Mouse (Mus musculus): ENCODE measurements at regions not wholly inside any gene's neighbourhood (a gene's known extent, or its start where the extent isn't known, plus 50 kb on each side); places are given as distances from the start of the nearest gene placed in this dataset.

DNA sequence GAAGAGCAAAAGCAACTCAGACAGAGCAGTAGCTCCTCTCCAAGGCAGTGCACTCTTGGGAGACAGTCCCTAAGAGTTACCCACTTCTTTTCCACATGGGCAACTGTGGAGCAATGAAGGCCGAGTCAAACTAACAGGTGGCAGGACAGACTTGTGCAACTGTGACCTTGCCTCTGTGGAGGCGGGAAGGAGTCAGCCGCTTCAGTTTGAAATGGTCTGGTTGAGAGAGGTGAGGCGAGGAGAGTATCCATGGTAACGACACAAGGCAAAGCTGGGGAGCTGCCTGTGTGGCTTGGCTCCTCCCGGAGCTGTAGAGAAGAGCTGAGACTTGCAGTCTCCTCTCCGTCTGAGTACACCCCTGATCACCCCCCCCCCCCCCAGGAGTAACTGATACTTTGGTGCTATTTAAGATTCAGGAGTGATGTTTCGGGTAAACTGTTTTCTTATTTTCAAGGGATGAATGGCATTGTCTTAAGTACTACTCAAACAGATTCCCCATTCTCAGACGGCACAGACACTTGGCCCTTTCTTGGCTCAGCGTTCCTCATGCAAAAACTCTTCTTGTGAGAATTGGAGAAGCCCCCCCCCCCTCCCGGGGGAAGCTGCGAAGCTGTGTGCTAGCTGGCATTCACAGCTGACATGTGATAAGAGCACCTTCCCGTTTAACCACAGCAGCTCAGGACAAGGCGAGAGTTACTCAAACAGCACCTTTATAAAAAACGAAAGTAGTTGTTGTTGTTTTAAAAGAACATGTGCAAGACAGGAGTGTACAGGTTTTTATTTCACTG, 54.9 kb upstream of the Chst1 start:
- ATAC-seq: peak; percentile 62; the same call in 1 of the 2 replicates
- 0 out of 2 replicates have a peak, but pooled peaks cover 7% of the 10 kb centered on the region for H3K4me1 ChIP-seq (ENCODE audit: control insufficient read depth, insufficient read depth, low read length)
- no peaks in the 10 kb centered on the region for H3K36me3 ChIP-seq (ENCODE audit: control insufficient read depth, insufficient read depth, low read length)
- 14% methylated on average over 15 of the region's 15 CpGs for WGBS
- no peaks in the 10 kb centered on the region for H3K27me3 ChIP-seq (replicated peaks; ENCODE audit: control insufficient read depth, insufficient read depth, low read length)
- H3K9ac ChIP-seq (ENCODE audit: low read length): no peak overlapping the region
- no peak overlapping the region for H3K4me2 ChIP-seq (ENCODE audit: low read length)
- DNase-seq (ENCODE audit: low spot score): peak; percentile 58
- H3K4me3 ChIP-seq (ENCODE audit: low read depth, low read length): no peak overlapping the region
- no peaks in the 10 kb centered on the region for H3K9me3 ChIP-seq (replicated peaks; ENCODE audit: control insufficient read depth, low read length)
- H3K27ac ChIP-seq (ENCODE audit: low read depth, low read length): no peak overlapping the region

DNA sequence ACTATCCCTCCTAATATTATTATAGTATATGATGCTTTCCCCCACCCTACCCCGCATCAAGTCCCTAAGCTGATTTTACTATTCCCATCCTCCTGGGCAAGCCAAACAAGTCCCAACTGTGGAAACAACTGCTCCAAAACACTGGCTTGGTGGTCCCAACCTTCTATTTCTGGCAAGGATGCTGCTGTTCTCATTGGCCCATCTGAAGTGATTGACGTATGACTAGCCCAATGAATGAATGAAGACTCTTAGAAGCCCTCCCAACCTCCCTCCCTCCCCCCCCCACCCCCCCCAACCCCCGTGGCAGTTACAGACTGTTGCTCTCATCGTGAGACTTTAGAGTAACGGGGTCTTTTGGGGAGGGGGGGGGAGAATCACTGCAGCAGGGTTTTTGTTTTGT, 58.7 kb upstream of the Chst1 start:
- Histone ChIP-seq H3K9me3 (replicated peaks; ENCODE audit: control insufficient read depth, low read length) (no peaks in the 10 kb centered on the region), H3K4me2 (ENCODE audit: low read length) (no peak overlapping the region), H3K4me3 (ENCODE audit: low read depth, low read length) (no peak overlapping the region), H3K36me3 (ENCODE audit: control insufficient read depth, insufficient read depth, low read length) (no peaks in the 10 kb centered on the region), H3K27ac (ENCODE audit: low read depth, low read length) (no peak overlapping the region), H3K27me3 (replicated peaks; ENCODE audit: control insufficient read depth, insufficient read depth, low read length) (no peaks in the 10 kb centered on the region), H3K9ac (ENCODE audit: low read length) (no peak overlapping the region), H3K4me1 (ENCODE audit: control insufficient read depth, insufficient read depth, low read length) (0 out of 2 replicates have a peak, but pooled peaks cover 7% of the 10 kb centered on the region)
- ATAC-seq (no peak), DNase-seq (ENCODE audit: low spot score) (no peak)
- 49% methylated on average over 5 of the region's 5 CpGs for WGBS

DNA sequence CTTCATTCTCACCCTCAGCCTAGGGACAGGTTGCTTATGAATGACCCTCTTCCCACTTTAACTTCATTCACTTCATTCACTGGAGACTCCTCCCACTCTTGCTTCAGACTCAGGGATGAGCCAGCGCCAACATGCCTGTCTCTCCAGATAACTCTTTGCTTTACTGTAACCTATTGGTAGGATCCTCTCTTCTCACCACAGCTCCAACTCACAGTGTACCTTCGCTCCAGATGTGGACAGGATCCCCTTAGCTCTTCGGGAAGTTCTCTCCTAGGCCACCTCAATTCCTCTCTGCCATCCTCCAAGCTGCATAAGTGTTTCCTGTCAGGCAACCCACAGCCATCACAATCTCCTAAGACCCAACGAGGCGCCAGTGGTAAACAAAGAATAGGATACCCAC, 67.5 kb upstream of the Chst1 start:
- no peak for DNase-seq (ENCODE audit: low spot score)
- no peak for ATAC-seq
- no peaks in the 10 kb centered on the region for H3K36me3 ChIP-seq (ENCODE audit: control insufficient read depth, insufficient read depth, low read length)

DNA sequence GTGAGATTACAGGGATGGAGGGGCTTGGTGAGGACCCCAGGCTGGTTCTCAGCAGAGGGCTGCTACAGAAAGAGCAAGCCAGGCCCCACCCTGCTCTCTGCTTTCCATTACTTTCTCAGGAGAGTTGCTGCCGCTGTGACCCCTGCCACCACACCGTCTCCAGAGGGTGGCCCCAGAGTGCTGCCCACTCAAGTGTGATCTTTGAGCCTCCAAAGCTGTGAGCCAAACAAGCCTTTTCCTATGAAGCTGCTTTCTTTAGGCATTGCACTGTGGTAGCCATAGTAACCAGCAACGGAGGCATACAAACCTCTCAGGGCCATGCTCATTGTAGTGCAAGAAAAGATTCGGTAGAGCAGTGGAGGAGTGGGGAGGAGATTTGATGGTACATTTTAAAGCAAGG, 68.8 kb upstream of the Chst1 start:
- ATAC-seq (no peak), DNase-seq (ENCODE audit: low spot score) (peak; percentile 23)
- 6% methylated on average over 4 of the region's 4 CpGs for WGBS
- no peaks in the 10 kb centered on the region for H3K9me3 ChIP-seq (replicated peaks; ENCODE audit: control insufficient read depth, low read length)
- H3K36me3 ChIP-seq (ENCODE audit: control insufficient read depth, insufficient read depth, low read length): no peaks in the 10 kb centered on the region
- no peak overlapping the region for H3K27ac ChIP-seq (ENCODE audit: low read depth, low read length)
- no peak overlapping the region for H3K4me2 ChIP-seq (ENCODE audit: low read length)
- no peak overlapping the region for H3K4me3 ChIP-seq (ENCODE audit: low read depth, low read length)
- peaks cover 6% of the 10 kb centered on the region; the same call in 1 of the 2 replicates for H3K4me1 ChIP-seq (ENCODE audit: control insufficient read depth, insufficient read depth, low read length)
- no peaks in the 10 kb centered on the region for H3K27me3 ChIP-seq (replicated peaks; ENCODE audit: control insufficient read depth, insufficient read depth, low read length)
- no peak overlapping the region for H3K9ac ChIP-seq (ENCODE audit: low read length)

More for the DNA sequence above, 67.5 kb upstream of the Chst1 start:
- Histone ChIP-seq H3K27me3 (replicated peaks; ENCODE audit: control insufficient read depth, insufficient read depth, low read length) (no peaks in the 10 kb centered on the region), H3K4me3 (ENCODE audit: low read depth, low read length) (no peak overlapping the region), H3K4me1 (ENCODE audit: control insufficient read depth, insufficient read depth, low read length) (peaks cover 6% of the 10 kb centered on the region; the same call in 1 of the 2 replicates), H3K9me3 (replicated peaks; ENCODE audit: control insufficient read depth, low read length) (no peaks in the 10 kb centered on the region), H3K27ac (ENCODE audit: low read depth, low read length) (no peak overlapping the region), H3K9ac (ENCODE audit: low read length) (no peak overlapping the region), H3K4me2 (ENCODE audit: low read length) (no peak overlapping the region)
- 89% methylated on average over 5 of the region's 5 CpGs for WGBS

DNA sequence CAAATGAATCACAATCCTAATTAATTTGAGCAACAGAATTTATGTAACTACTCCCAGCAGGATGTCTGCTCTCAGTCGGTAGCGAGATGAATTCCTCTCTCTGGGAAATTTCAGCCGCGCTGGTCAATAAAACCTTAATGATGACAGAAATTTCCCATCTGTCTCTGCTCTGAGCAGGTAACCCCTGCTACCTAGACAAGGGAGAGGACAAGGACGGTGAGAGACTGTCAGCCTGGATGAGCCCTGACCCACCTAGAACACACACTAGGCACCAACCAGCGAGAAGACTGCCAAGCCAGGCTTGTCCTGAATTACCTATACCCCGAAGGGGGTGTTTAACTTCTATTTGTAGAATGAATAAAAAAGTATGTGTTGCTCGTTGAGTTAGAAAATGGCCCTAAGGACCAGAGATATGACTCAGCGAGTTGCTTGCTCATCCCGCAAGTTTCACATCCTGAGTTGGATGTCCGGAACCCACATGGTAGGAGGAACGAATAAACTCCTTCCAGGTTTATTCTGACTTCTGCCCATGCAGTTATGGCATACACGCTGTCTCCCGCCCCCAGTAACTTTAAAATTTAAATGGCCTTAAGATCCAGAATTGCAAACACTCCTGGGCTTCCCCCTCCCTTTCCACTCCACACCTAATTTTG, 69.5 kb upstream of the Slc35c1 start:
- peak overlapping the region; percentile 39 for H3K4me3 ChIP-seq (ENCODE audit: low read depth, low read length)
- DNase-seq (ENCODE audit: low spot score) (no peak), ATAC-seq (peak; percentile 52; the same call in 1 of the 2 replicates)
- peaks cover 6% of the 10 kb centered on the region; the same call in 1 of the 2 replicates for H3K4me1 ChIP-seq (ENCODE audit: control insufficient read depth, insufficient read depth, low read length)
- H3K9ac ChIP-seq (ENCODE audit: low read length): peak overlapping the region; percentile 74
- WGBS: 48% methylated on average over 14 of the region's 14 CpGs
- H3K9me3 ChIP-seq (replicated peaks; ENCODE audit: control insufficient read depth, low read length): no peaks in the 10 kb centered on the region
- peak overlapping the region; percentile 87 for H3K4me2 ChIP-seq (ENCODE audit: low read length)
- H3K27ac ChIP-seq (ENCODE audit: low read depth, low read length): peak overlapping the region; percentile 78
- H3K27me3 ChIP-seq (replicated peaks; ENCODE audit: control insufficient read depth, insufficient read depth, low read length): no peaks in the 10 kb centered on the region
- H3K36me3 ChIP-seq (ENCODE audit: control insufficient read depth, insufficient read depth, low read length): no peaks in the 10 kb centered on the region

DNA sequence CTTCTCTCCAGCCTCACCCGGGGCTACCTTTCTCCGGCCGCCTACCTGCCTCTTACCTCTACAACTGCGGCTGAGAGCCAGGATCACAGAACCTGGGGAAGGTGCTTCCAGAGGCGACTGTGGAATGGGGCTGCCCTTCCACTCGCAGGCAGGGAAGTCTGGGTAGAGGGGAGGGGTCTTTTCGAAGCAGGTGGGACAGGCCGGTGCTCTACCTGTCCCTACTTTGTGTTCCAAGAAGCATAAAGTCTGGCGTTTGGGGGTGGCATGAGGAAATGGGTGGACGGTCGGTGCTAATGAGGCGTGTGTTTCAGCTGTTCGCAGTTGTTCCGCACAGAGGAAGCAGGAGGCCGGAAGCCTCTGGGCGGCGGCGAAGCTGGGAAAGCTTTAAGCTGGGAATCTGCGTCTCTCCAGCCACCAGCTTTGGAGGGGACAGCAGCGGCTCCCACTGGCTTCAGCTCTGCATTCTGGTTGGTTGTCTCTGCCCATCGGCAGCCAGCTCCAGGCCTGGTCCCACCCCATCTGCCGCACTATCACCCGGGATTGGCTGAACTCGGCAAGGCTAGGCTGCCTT, 68.8 kb upstream of the Slc35c1 start:
- DNase-seq (ENCODE audit: low spot score) (peak; percentile 93), ATAC-seq (peak; percentile 99)
- 5% methylated on average over 24 of the region's 24 CpGs for WGBS
- Histone ChIP-seq H3K36me3 (ENCODE audit: control insufficient read depth, insufficient read depth, low read length) (no peaks in the 10 kb centered on the region), H3K9me3 (replicated peaks; ENCODE audit: control insufficient read depth, low read length) (no peaks in the 10 kb centered on the region), H3K4me3 (ENCODE audit: low read depth, low read length) (peak overlapping the region; percentile 39), H3K27ac (ENCODE audit: low read depth, low read length) (peak overlapping the region; percentile 78), H3K9ac (ENCODE audit: low read length) (peak overlapping the region; percentile 74), H3K4me1 (ENCODE audit: control insufficient read depth, insufficient read depth, low read length) (peaks cover 6% of the 10 kb centered on the region; the same call in 1 of the 2 replicates), H3K27me3 (replicated peaks; ENCODE audit: control insufficient read depth, insufficient read depth, low read length) (no peaks in the 10 kb centered on the region), H3K4me2 (ENCODE audit: low read length) (peak overlapping the region; percentile 87)

DNA sequence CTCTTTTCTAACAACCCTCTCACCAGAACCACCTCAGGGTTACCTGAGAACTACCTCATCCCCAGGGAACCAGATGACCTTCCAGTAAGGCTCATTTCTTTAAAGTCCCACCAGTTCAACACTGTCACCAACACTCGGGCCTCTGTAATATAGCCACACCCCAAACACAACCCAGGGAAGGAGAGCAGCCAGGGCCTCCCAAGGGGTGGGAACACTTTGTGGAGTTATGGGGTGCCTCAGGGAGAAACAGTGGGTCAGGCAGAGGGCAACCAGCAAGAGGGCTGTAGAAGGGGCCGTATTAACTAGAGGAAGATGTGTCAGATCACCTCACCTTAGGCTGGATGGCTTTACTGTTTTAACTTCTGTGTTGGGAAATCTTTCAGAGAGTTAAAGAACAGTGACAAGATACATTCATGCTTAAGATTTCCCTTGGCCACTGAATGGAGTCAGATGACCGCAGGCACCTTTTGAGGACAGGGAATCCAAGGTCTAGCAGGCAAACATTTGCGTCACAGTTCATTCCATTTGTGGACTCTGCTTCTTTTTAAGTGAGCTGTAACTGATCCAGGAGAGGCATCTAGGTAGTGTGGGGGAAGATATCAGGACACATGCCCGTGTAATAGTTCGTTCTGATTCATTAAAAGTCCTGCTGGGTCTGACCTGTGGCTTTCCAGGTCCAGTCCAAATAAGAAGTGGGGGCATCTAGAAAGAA, 67.9 kb upstream of the Slc35c1 start:
- no peak for ATAC-seq

DNA sequence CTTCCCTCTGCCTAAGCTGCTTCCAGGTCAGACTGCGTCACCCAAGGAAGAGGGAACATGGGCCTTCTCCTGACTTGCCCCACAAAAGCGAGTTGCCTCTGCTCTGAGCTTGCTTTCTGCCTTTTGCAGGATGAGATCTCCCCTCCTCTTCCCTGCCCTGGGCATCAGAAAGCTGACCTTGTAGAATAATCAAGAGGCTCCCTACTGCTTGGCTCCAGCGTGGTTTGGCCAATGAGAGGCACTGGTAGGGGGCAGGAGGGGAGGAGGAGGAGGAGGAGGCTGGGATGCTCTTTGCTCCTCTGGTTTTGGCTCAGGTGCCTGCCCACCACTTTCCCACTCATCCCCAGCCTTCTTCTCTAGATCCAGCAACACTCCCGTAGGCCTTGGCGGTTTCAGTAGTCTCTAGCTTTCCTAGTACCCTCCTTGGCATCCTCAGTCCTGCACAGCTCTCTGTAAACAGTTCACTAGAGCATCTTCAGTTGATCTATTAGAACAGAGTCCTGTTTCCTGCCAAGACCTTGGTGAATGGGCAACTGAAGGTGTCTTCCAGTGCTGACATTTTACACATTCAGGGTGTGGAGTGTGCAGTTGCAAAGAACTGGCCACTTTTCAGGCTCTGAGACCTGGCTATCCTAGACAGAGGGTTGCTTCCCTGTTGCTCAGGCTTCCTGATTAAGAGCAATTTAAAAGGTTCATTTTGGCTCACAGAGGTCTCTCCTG, 66.5 kb upstream of the Slc35c1 start:
- Histone ChIP-seq H3K36me3 (ENCODE audit: control insufficient read depth, insufficient read depth, low read length) (no peaks in the 10 kb centered on the region), H3K4me2 (ENCODE audit: low read length) (no peak overlapping the region), H3K9ac (ENCODE audit: low read length) (no peak overlapping the region), H3K27ac (ENCODE audit: low read depth, low read length) (no peak overlapping the region), H3K4me1 (ENCODE audit: control insufficient read depth, insufficient read depth, low read length) (peaks cover 6% of the 10 kb centered on the region; the same call in 1 of the 2 replicates), H3K4me3 (ENCODE audit: low read depth, low read length) (no peak overlapping the region), H3K9me3 (replicated peaks; ENCODE audit: control insufficient read depth, low read length) (no peaks in the 10 kb centered on the region), H3K27me3 (replicated peaks; ENCODE audit: control insufficient read depth, insufficient read depth, low read length) (no peaks in the 10 kb centered on the region)
- DNase-seq (ENCODE audit: low spot score) (no peak), ATAC-seq (no peak)
- WGBS: 63% methylated on average over 5 of the region's 5 CpGs

More for the DNA sequence above, 67.9 kb upstream of the Slc35c1 start:
- Histone ChIP-seq H3K4me3 (ENCODE audit: low read depth, low read length) (no peak overlapping the region), H3K36me3 (ENCODE audit: control insufficient read depth, insufficient read depth, low read length) (no peaks in the 10 kb centered on the region), H3K4me2 (ENCODE audit: low read length) (peak overlapping the region; percentile 87), H3K9ac (ENCODE audit: low read length) (peak overlapping the region; percentile 74), H3K27me3 (replicated peaks; ENCODE audit: control insufficient read depth, insufficient read depth, low read length) (no peaks in the 10 kb centered on the region), H3K9me3 (replicated peaks; ENCODE audit: control insufficient read depth, low read length) (no peaks in the 10 kb centered on the region), H3K27ac (ENCODE audit: low read depth, low read length) (no peak overlapping the region), H3K4me1 (ENCODE audit: control insufficient read depth, insufficient read depth, low read length) (peaks cover 6% of the 10 kb centered on the region; the same call in 1 of the 2 replicates)
- 94% methylated on average over 6 of the region's 6 CpGs for WGBS
- DNase-seq (ENCODE audit: low spot score): no peak
